Mouse (Mus musculus): Measurements from ENCODE around the gene Folr1.

DNA sequence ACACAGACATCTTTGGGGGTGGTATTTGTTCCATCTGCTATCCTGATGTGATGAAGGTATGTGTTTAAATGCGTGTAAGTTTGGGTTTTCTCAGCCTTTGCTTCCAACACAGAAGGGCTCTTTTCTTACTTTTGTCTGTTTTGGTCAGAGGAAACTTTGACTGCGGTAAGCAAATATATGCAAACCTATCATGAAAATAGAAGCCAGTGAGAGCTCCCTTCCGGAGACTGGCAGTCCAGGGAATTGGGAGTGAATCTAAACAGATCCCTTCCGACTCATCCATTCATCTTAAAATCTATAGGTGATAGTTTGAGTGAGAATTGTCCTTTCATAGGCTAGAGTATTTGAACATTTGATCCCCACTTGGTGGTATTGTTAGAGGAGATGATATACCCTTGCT is 17.9 kb upstream of the Folr1 start:
- TF ChIP-seq POLR2A (IDR thresholded peaks at IDR 0.05; ENCODE audit: low read depth, low read length) (no peak), CTCF (IDR thresholded peaks at IDR 0.05; ENCODE audit: extremely low read depth, insufficient read depth, insufficient read length, insufficient replicate concordance) (no peak)
